25 mouse cellular contexts compared by ENCODE assay signal in the genomic region with DNA sequence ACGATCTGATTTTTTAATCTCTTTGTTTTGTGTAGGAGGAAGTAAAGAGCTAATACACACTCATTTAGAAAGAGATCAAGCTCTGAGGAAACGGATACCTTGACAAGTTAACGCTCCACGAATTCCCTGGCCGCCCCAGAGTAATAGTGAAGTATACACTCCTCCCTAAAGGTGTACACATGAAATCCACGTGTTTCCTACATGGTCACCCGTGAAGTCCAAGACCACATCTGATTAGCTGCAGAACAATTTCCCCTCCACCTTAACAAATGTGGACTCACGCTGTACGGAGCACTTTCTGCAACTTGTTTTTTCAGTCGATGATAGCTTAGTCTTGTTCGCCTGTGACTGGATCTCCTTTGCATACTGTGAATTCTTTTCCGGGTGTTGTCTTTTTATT. TPM values are rescaled to one million over a fixed set of nuclear protein-coding genes. Genes with fewer than 3 reads are reported as not detected.
A peak's percentile ranks its signal among the peaks of the same experiment; 100 is the strongest.
DNase-seq lines count a peak whose midpoint lies in the region; ATAC-seq lines count a peak whose summit lies in the region.
"Had no signal": no experiment of that assay in that cellular context is flagged by ENCODE, and none has a peak within 500 bp of the region (broad histone marks: within the 10 kb centered on the region; RNA-seq: fewer than 3 reads in every experiment).

No protein-coding gene starts in this region.

- H3K4me3 ChIP-seq in hindbrain, embryonic 11.5 days (ENCODE audit: low read depth, low read length), result no peak overlapping the region
- no peak overlapping the region for H3K4me3 ChIP-seq in hindbrain, embryonic 13.5 days
- no peak overlapping the region for H3K4me3 ChIP-seq in midbrain, embryonic 11.5 days (ENCODE audit: low read depth, low read length)
- no peak overlapping the region for H3K4me3 ChIP-seq in midbrain, embryonic 16.5 days (ENCODE audit: low read depth, low read length)
- H3K4me3 ChIP-seq in limb, embryonic 12.5 days (replicated peaks), result no peak overlapping the region
- H3K4me3 ChIP-seq: forebrain, embryonic 13.5 days had no signal

- no peak overlapping the region for H3K9ac ChIP-seq in hindbrain, embryonic 11.5 days (ENCODE audit: low read depth, low read length)
- no peak overlapping the region for H3K9ac ChIP-seq in hindbrain, embryonic 13.5 days
- H3K9ac ChIP-seq in midbrain, embryonic 11.5 days (ENCODE audit: low read length), result no peak overlapping the region
- no peak overlapping the region for H3K9ac ChIP-seq in midbrain, embryonic 16.5 days (ENCODE audit: low read depth, low read length)
- H3K9ac ChIP-seq in limb, embryonic 12.5 days (replicated peaks), result no peak overlapping the region
- H3K9ac ChIP-seq: forebrain, embryonic 13.5 days; forebrain, postnatal 0 days; hindbrain, embryonic 15.5 days had no signal

- no peaks in the 10 kb centered on the region for H3K4me1 ChIP-seq in hindbrain, embryonic 11.5 days (replicated peaks; ENCODE audit: control insufficient read depth, insufficient read depth, low read length)
- peaks cover 4% of the 10 kb centered on the region; the same call in 1 of the 2 replicates for H3K4me1 ChIP-seq in hindbrain, embryonic 13.5 days (replicated peaks)
- no peaks in the 10 kb centered on the region for H3K4me1 ChIP-seq in midbrain, embryonic 11.5 days (ENCODE audit: control insufficient read depth, insufficient read depth, low read length)
- no peaks in the 10 kb centered on the region; the same call in 1 of the 2 replicates for H3K4me1 ChIP-seq in midbrain, embryonic 16.5 days (ENCODE audit: control insufficient read depth, insufficient read depth, low read length)
- H3K4me1 ChIP-seq in limb, embryonic 12.5 days (replicated peaks), result peaks cover 27% of the 10 kb centered on the region

- no peaks in the 10 kb centered on the region for H3K9me3 ChIP-seq in hindbrain, embryonic 11.5 days (ENCODE audit: control insufficient read depth, low read length)
- no peaks in the 10 kb centered on the region for H3K9me3 ChIP-seq in hindbrain, embryonic 13.5 days
- no peaks in the 10 kb centered on the region for H3K9me3 ChIP-seq in midbrain, embryonic 11.5 days (ENCODE audit: control insufficient read depth, low read length)
- H3K9me3 ChIP-seq in midbrain, embryonic 16.5 days (replicated peaks; ENCODE audit: control insufficient read depth, low read length, poor library complexity, severe bottlenecking), result no peaks in the 10 kb centered on the region
- H3K9me3 ChIP-seq in limb, embryonic 12.5 days, result no peaks in the 10 kb centered on the region
- H3K9me3 ChIP-seq: forebrain, embryonic 13.5 days; hindbrain, embryonic 15.5 days had no signal

- DNase-seq in embryo, embryonic 10.5 days (ENCODE audit: low spot score), result peak; percentile 45
- DNase-seq in embryo, embryonic 10 days (ENCODE audit: low spot score), result no peak
- peak; percentile 49 for DNase-seq in hindbrain, embryonic 11.5 days (ENCODE audit: low spot score)
- DNase-seq in midbrain, embryonic 11.5 days (ENCODE audit: low spot score, missing footprints), result peak; percentile 93
- no peak for DNase-seq in frontal cortex, postnatal 14 days (ENCODE audit: low spot score in 2 of 2)
- DNase-seq: adrenal gland, postnatal 14 days; cerebellum, adult 18-20 months; cerebellum, adult 9-11 months; cerebellum, postnatal 36 days; forebrain, postnatal 0 days; gastrocnemius, adult 2 months; gastrocnemius, postnatal 25 days; heart, postnatal 10 days; heart, postnatal 4 days had no signal

- 27% methylated on average over 12 of the region's 12 CpGs for WGBS in hindbrain, embryonic 11.5 days
- whole genome bisulfite sequencing in hindbrain, embryonic 13.5 days, result 23% methylated on average over 12 of the region's 12 CpGs
- WGBS in midbrain, embryonic 11.5 days, result 18% methylated on average over 12 of the region's 12 CpGs
- WGBS in midbrain, embryonic 16.5 days, result 19% methylated on average over 12 of the region's 12 CpGs
- WGBS in limb, embryonic 12.5 days, result 20% methylated on average over 12 of the region's 12 CpGs

- H3K27me3 ChIP-seq in hindbrain, embryonic 11.5 days (ENCODE audit: control insufficient read depth, insufficient read depth, low read length), result peaks cover 56% of the 10 kb centered on the region
- peaks cover 93% of the 10 kb centered on the region for H3K27me3 ChIP-seq in hindbrain, embryonic 13.5 days
- peaks cover 57% of the 10 kb centered on the region for H3K27me3 ChIP-seq in midbrain, embryonic 11.5 days (ENCODE audit: control insufficient read depth, insufficient read depth, low read length)
- H3K27me3 ChIP-seq in midbrain, embryonic 16.5 days (ENCODE audit: control insufficient read depth, insufficient read depth, low read depth, low read length), result peaks cover 65% of the 10 kb centered on the region
- peaks cover 42% of the 10 kb centered on the region for H3K27me3 ChIP-seq in limb, embryonic 12.5 days
- H3K27me3 ChIP-seq: Patski had no signal

- ATAC-seq in hindbrain, embryonic 11.5 days (ENCODE audit: low FRiP score), result no peak
- ATAC-seq in hindbrain, embryonic 13.5 days (ENCODE audit: low FRiP score), result no peak
- no peak for ATAC-seq in midbrain, embryonic 11.5 days (ENCODE audit: low FRiP score)
- no peak for ATAC-seq in midbrain, embryonic 16.5 days
- ATAC-seq in limb, embryonic 12.5 days (ENCODE audit: insufficient number of reproducible peaks, insufficient read depth, low FRiP score, low TSS enrichment, low read depth), result no peak
- ATAC-seq: activated CD4-positive, CD25-positive, alpha-beta regulatory T cell, adult 4 months; forebrain, embryonic 13.5 days; forebrain, postnatal 0 days; inflammation-experienced regulatory T-cells, adult 6 months; Patski had no signal

- no peaks in the 10 kb centered on the region for H3K36me3 ChIP-seq in hindbrain, embryonic 11.5 days (ENCODE audit: control insufficient read depth, insufficient read depth, low read length)
- no peaks in the 10 kb centered on the region for H3K36me3 ChIP-seq in hindbrain, embryonic 13.5 days
- no peaks in the 10 kb centered on the region for H3K36me3 ChIP-seq in midbrain, embryonic 11.5 days (ENCODE audit: control insufficient read depth, insufficient read depth, low read length)
- no peaks in the 10 kb centered on the region for H3K36me3 ChIP-seq in midbrain, embryonic 16.5 days (ENCODE audit: control insufficient read depth, insufficient read depth, low read length)
- no peaks in the 10 kb centered on the region for H3K36me3 ChIP-seq in limb, embryonic 12.5 days
- H3K36me3 ChIP-seq: hindbrain, embryonic 15.5 days had no signal

- no peak overlapping the region for H3K27ac ChIP-seq in hindbrain, embryonic 11.5 days (ENCODE audit: low read depth, low read length)
- no peak overlapping the region for H3K27ac ChIP-seq in hindbrain, embryonic 13.5 days
- H3K27ac ChIP-seq in midbrain, embryonic 11.5 days (ENCODE audit: low read depth, low read length), result no peak overlapping the region
- H3K27ac ChIP-seq in midbrain, embryonic 16.5 days (ENCODE audit: low read length), result no peak overlapping the region
- no peak overlapping the region for H3K27ac ChIP-seq in limb, embryonic 12.5 days
- H3K27ac ChIP-seq: forebrain, embryonic 13.5 days; hindbrain, embryonic 15.5 days had no signal

- H3K4me2 ChIP-seq in hindbrain, embryonic 11.5 days (replicated peaks; ENCODE audit: low read depth, low read length), result no peak overlapping the region
- H3K4me2 ChIP-seq in hindbrain, embryonic 13.5 days, result no peak overlapping the region
- no peak overlapping the region for H3K4me2 ChIP-seq in midbrain, embryonic 11.5 days
- H3K4me2 ChIP-seq in midbrain, embryonic 16.5 days (ENCODE audit: low read length), result no peak overlapping the region
- peak overlapping the region; percentile 75 for H3K4me2 ChIP-seq in limb, embryonic 12.5 days

RNA-seq across cellular contexts. Expression of gene Evx1, which starts 23.1 kb away (rescaled TPM):
- 5.2 and 5.9 TPM in 2 replicates for polyA plus RNA-seq in hindbrain, embryonic 11.5 days (2014; fragmentation: Nextera tagmentation; extraction: Ambion mirVana)
- polyA plus RNA-seq in hindbrain, embryonic 13.5 days (2015; fragmentation: Nextera tagmentation; extraction: Ambion mirVana), result 3.5 and 3.7 TPM in 2 replicates
- polyA plus RNA-seq in midbrain, embryonic 11.5 days (2014; fragmentation: Nextera tagmentation; extraction: Ambion mirVana), result 0.23 and 0.30 TPM in 2 replicates
- 0.46 and 0.48 TPM in 2 replicates for polyA plus RNA-seq in midbrain, embryonic 16.5 days (2015; fragmentation: Nextera tagmentation; extraction: Ambion mirVana)
- 4.8 and 5.2 TPM in 2 replicates for polyA plus RNA-seq in limb, embryonic 12.5 days (2016; fragmentation: Nextera tagmentation; extraction: Ambion mirVana)
- polyA plus RNA-seq: activated CD4-positive, CD25-positive, alpha-beta regulatory T cell, adult 4 months; C2C12; forebrain, embryonic 13.5 days; forebrain, postnatal 0 days; heart, embryonic 14.5 days; inflammation-experienced regulatory T-cells, adult 6 months; Patski had no signal

RNA-seq across cellular contexts. Expression of gene Hoxa13, which starts 29.5 kb away (rescaled TPM):
- not detected in 2 replicates for polyA plus RNA-seq in hindbrain, embryonic 11.5 days (2014; fragmentation: Nextera tagmentation; extraction: Ambion mirVana)
- not detected in 2 replicates for polyA plus RNA-seq in hindbrain, embryonic 13.5 days (2015; fragmentation: Nextera tagmentation; extraction: Ambion mirVana)
- polyA plus RNA-seq in midbrain, embryonic 11.5 days (2014; fragmentation: Nextera tagmentation; extraction: Ambion mirVana), result not detected in 2 replicates
- not detected in 2 replicates for polyA plus RNA-seq in midbrain, embryonic 16.5 days (2015; fragmentation: Nextera tagmentation; extraction: Ambion mirVana)
- 33.1 and 34.1 TPM in 2 replicates for polyA plus RNA-seq in limb, embryonic 12.5 days (2016; fragmentation: Nextera tagmentation; extraction: Ambion mirVana)
- polyA plus RNA-seq: activated CD4-positive, CD25-positive, alpha-beta regulatory T cell, adult 4 months; embryonic facial prominence, embryonic 14.5 days; forebrain, embryonic 13.5 days; forebrain, postnatal 0 days; heart, embryonic 14.5 days; hindbrain, embryonic 15.5 days; inflammation-experienced regulatory T-cells, adult 6 months had no signal

RNA-seq across cellular contexts. Expression of gene Hoxa11, which starts 44.6 kb away (rescaled TPM):
- not detected in 2 replicates for polyA plus RNA-seq in hindbrain, embryonic 11.5 days (2014; fragmentation: Nextera tagmentation; extraction: Ambion mirVana)
- polyA plus RNA-seq in hindbrain, embryonic 13.5 days (2015; fragmentation: Nextera tagmentation; extraction: Ambion mirVana), result not detected in 2 replicates
- not detected in 2 replicates for polyA plus RNA-seq in midbrain, embryonic 11.5 days (2014; fragmentation: Nextera tagmentation; extraction: Ambion mirVana)
- not detected in 2 replicates for polyA plus RNA-seq in midbrain, embryonic 16.5 days (2015; fragmentation: Nextera tagmentation; extraction: Ambion mirVana)
- 88.2 and 96.8 TPM in 2 replicates for polyA plus RNA-seq in limb, embryonic 12.5 days (2016; fragmentation: Nextera tagmentation; extraction: Ambion mirVana)
- polyA plus RNA-seq: activated CD4-positive, CD25-positive, alpha-beta regulatory T cell, adult 4 months; embryonic facial prominence, embryonic 14.5 days; forebrain, postnatal 0 days; heart, embryonic 14.5 days; hindbrain, embryonic 15.5 days; inflammation-experienced regulatory T-cells, adult 6 months had no signal

RNA-seq across cellular contexts. Expression of gene Hoxa10, which starts 49.5 kb away (rescaled TPM):
- polyA plus RNA-seq in hindbrain, embryonic 11.5 days (2014; fragmentation: Nextera tagmentation; extraction: Ambion mirVana), result not detected in 2 replicates
- polyA plus RNA-seq in hindbrain, embryonic 13.5 days (2015; fragmentation: Nextera tagmentation; extraction: Ambion mirVana), result 0.22 TPM in 1 of 2 replicates, not detected in the other
- not detected in 2 replicates for polyA plus RNA-seq in midbrain, embryonic 11.5 days (2014; fragmentation: Nextera tagmentation; extraction: Ambion mirVana)
- not detected in 2 replicates for polyA plus RNA-seq in midbrain, embryonic 16.5 days (2015; fragmentation: Nextera tagmentation; extraction: Ambion mirVana)
- 272 and 294 TPM in 2 replicates for polyA plus RNA-seq in limb, embryonic 12.5 days (2016; fragmentation: Nextera tagmentation; extraction: Ambion mirVana)
- polyA plus RNA-seq: activated CD4-positive, CD25-positive, alpha-beta regulatory T cell, adult 4 months; embryonic facial prominence, embryonic 14.5 days; forebrain, postnatal 0 days; inflammation-experienced regulatory T-cells, adult 6 months had no signal

RNA-seq across cellular contexts. Expression of gene Hoxa9, which starts 59.3 kb away (rescaled TPM):
- polyA plus RNA-seq in hindbrain, embryonic 11.5 days (2014; fragmentation: Nextera tagmentation; extraction: Ambion mirVana), result 0.25 and 1.1 TPM in 2 replicates
- polyA plus RNA-seq in hindbrain, embryonic 13.5 days (2015; fragmentation: Nextera tagmentation; extraction: Ambion mirVana), result 0.72 and 1.3 TPM in 2 replicates
- polyA plus RNA-seq in midbrain, embryonic 11.5 days (2014; fragmentation: Nextera tagmentation; extraction: Ambion mirVana), result not detected in 2 replicates
- polyA plus RNA-seq in midbrain, embryonic 16.5 days (2015; fragmentation: Nextera tagmentation; extraction: Ambion mirVana), result not detected in 2 replicates
- polyA plus RNA-seq in limb, embryonic 12.5 days (2016; fragmentation: Nextera tagmentation; extraction: Ambion mirVana), result 74.7 and 77.4 TPM in 2 replicates
- polyA plus RNA-seq: forebrain, embryonic 13.5 days; forebrain, postnatal 0 days had no signal

Comparison
In these comparisons a context has a peak if more than half of its experiments do, and no peak if none do; other contexts are left out.
1. DNase-seq: peak in embryo, embryonic 10.5 days (single experiment), hindbrain, embryonic 11.5 days (single experiment) and midbrain, embryonic 11.5 days (single experiment); none in embryo, embryonic 10 days (single experiment) and frontal cortex, postnatal 14 days (0 of 2).
2. RNA of gene Hoxa13, which starts 29.5 kb away (polyA plus RNA-seq): 33.1 to 34.1 TPM in limb, embryonic 12.5 days; not detected in hindbrain, embryonic 11.5 days, not detected in hindbrain, embryonic 13.5 days, not detected in midbrain, embryonic 11.5 days and not detected in midbrain, embryonic 16.5 days; every median in the first group is over 10 times any median in the second.
3. RNA of gene Hoxa11, which starts 44.6 kb away (polyA plus RNA-seq): 88.2 to 96.8 TPM in limb, embryonic 12.5 days; not detected in hindbrain, embryonic 11.5 days, not detected in hindbrain, embryonic 13.5 days, not detected in midbrain, embryonic 11.5 days and not detected in midbrain, embryonic 16.5 days; every median in the first group is over 10 times any median in the second.